In genomic region chr9:26692641-26693040, GRCm38 (mm10) we compare ENCODE assay signal across 22 mouse cellular contexts. TPM values are rescaled to one million over a fixed set of nuclear protein-coding genes. Genes with fewer than 3 reads are reported as not detected.
"Had no signal": no experiment of that assay in that cellular context is flagged by ENCODE, and none has a peak within 500 bp of the region (broad histone marks: within the 10 kb centered on the region; RNA-seq: fewer than 3 reads in every experiment).

No protein-coding gene starts in this region.

- H3K4me3 ChIP-seq: left cerebral cortex, adult 2 months; limb, embryonic 12.5 days; liver, embryonic 12.5 days; liver, embryonic 15.5 days; lung, embryonic 15.5 days; megakaryocyte, embryonic 14.5 days; midbrain, embryonic 10.5 days; midbrain, embryonic 13.5 days had no signal

- H3K27me3 ChIP-seq: limb, embryonic 12.5 days; liver, embryonic 12.5 days; liver, embryonic 15.5 days; lung, embryonic 15.5 days; megakaryocyte, embryonic 14.5 days; midbrain, embryonic 13.5 days had no signal

- H3K4me1 ChIP-seq: limb, embryonic 12.5 days; liver, embryonic 12.5 days; liver, embryonic 15.5 days; lung, embryonic 15.5 days; megakaryocyte, embryonic 14.5 days; midbrain, embryonic 10.5 days; midbrain, embryonic 13.5 days had no signal

- H3K9ac ChIP-seq: limb, embryonic 12.5 days; liver, embryonic 12.5 days; liver, embryonic 15.5 days; lung, embryonic 15.5 days; midbrain, embryonic 13.5 days had no signal

- DNase-seq: kidney, adult 2 months; kidney, postnatal 25 days; liver; lung, adult 18-20 months; lung, postnatal 10 days; lung, postnatal 36 days; thymus, adult 18-20 months; thymus, postnatal 14 days; thymus, postnatal 4 days had no signal

- H3K9me3 ChIP-seq: limb, embryonic 12.5 days; liver, embryonic 12.5 days; liver, embryonic 15.5 days; lung, embryonic 15.5 days; midbrain, embryonic 10.5 days; midbrain, embryonic 13.5 days had no signal

- H3K27ac ChIP-seq: kidney, postnatal 0 days; left cerebral cortex, adult 2 months; limb, embryonic 12.5 days; liver, embryonic 12.5 days; liver, embryonic 15.5 days; lung, embryonic 15.5 days; midbrain, embryonic 10.5 days; midbrain, embryonic 13.5 days had no signal

- H3K4me2 ChIP-seq: limb, embryonic 12.5 days; liver, embryonic 12.5 days; liver, embryonic 15.5 days; lung, embryonic 15.5 days; midbrain, embryonic 13.5 days had no signal

- ATAC-seq: liver, embryonic 12.5 days; midbrain, embryonic 13.5 days; midbrain, embryonic 16.5 days had no signal

- H3K36me3 ChIP-seq: limb, embryonic 12.5 days; liver, embryonic 12.5 days; liver, embryonic 15.5 days; lung, embryonic 15.5 days; midbrain, embryonic 10.5 days; midbrain, embryonic 13.5 days had no signal

RNA-seq across cellular contexts. Expression of gene B3gat1, which starts 40.9 kb away (rescaled TPM):
- total RNA-seq: monocyte, adult 5-6 weeks had no signal
- polyA plus RNA-seq: large intestine, adult 2 months; liver, embryonic 12.5 days; liver, embryonic 15.5 days; small intestine, adult 2 months had no signal
